Mouse (Mus musculus): ENCODE results near the gene Pde4b. TPM values are rescaled to one million over a fixed set of nuclear protein-coding genes. Genes with fewer than 3 reads are reported as not detected.
"Not testable (repeated sequence)": the region's sequence is repeated elsewhere in the genome, so short reads cannot be mapped to it uniquely, and the experiment has no call there.

Pde4b gene
- polyA plus RNA-seq (2014; fragmentation: Nextera tagmentation; extraction: Ambion mirVana): 25.7 and 28.3 TPM in 2 replicates

DNA sequence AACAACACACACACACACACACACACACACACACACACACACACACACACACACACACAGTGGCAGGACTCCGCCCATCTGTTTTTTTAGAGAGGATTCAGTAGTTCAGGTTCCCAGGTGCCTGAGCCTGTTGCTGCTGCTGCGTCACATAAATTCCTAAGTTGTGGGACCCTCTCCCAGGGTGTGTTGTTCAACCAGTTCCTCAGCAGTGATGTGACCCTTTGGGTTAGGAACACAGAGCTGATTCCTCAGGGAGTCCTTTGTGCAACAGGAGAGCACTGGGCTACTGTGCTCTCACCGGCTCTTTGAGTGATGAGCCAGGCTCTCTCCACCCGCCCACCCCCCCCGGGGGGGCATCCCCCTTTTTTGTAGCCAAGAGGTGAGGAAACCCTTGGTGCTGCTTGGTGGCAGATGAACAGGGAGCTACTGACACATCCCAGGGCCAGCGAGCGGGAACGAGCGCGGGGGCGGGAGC is at the start of gene Pde4b:
Gene Pde4b (plus strand): TSS at position 453 of the 475 bp plus-strand sequence.
- Histone ChIP-seq H3K4me1 (ENCODE audit: insufficient read depth) (no peaks in the 10 kb centered on the region), H3K27ac (ENCODE audit: low read depth) (no peak within 1 kb of the TSS), H3K9me3 (ENCODE audit: low read depth, low read length) (no peaks in the 10 kb centered on the region), H3K4me2 (peak within 1 kb of the TSS; percentile 97), H3K36me3 (ENCODE audit: insufficient read depth) (no peaks in the 10 kb centered on the region), H3K4me3 (ENCODE audit: low read depth, low read length) (peak within 1 kb of the TSS; percentile 53), H3K27me3 (ENCODE audit: insufficient read depth, low read length) (peaks cover 28% of the 10 kb centered on the region; the same call in 1 of the 2 replicates), H3K9ac (peak within 1 kb of the TSS; percentile 44)
- 7% methylated on average over 11 of the region's 11 CpGs for WGBS
- ATAC-seq (ENCODE audit: insufficient read depth): peak; percentile 73
- no peak for TF ChIP-seq CTCF (IDR thresholded peaks at IDR 0.05; ENCODE audit: low read depth)
- DNase-seq: peak; percentile 8

DNA sequence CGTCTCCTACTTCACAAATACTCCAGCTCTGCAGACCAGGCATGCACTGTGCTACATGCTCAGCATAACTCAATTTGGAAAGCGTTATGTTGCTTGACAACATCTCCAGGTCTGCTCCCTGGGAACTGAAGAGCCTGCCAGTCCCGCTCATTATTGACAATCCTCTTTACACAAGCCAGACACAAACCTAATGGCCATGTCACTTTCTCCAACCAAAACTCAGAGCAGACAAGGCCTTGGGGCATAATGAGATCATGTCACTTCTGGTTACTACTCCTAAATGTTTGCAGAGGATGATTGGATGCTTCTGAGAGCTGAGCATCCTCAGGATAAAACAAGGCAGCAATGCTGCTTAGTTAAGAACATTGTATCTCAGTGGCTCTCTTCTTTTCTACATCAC is 47.2 kb upstream of the Pde4b start:
- TF ChIP-seq CTCF (IDR thresholded peaks at IDR 0.05; ENCODE audit: low read depth): no peak
- DNase-seq (no peak), ATAC-seq (ENCODE audit: insufficient read depth) (no peak)

DNA sequence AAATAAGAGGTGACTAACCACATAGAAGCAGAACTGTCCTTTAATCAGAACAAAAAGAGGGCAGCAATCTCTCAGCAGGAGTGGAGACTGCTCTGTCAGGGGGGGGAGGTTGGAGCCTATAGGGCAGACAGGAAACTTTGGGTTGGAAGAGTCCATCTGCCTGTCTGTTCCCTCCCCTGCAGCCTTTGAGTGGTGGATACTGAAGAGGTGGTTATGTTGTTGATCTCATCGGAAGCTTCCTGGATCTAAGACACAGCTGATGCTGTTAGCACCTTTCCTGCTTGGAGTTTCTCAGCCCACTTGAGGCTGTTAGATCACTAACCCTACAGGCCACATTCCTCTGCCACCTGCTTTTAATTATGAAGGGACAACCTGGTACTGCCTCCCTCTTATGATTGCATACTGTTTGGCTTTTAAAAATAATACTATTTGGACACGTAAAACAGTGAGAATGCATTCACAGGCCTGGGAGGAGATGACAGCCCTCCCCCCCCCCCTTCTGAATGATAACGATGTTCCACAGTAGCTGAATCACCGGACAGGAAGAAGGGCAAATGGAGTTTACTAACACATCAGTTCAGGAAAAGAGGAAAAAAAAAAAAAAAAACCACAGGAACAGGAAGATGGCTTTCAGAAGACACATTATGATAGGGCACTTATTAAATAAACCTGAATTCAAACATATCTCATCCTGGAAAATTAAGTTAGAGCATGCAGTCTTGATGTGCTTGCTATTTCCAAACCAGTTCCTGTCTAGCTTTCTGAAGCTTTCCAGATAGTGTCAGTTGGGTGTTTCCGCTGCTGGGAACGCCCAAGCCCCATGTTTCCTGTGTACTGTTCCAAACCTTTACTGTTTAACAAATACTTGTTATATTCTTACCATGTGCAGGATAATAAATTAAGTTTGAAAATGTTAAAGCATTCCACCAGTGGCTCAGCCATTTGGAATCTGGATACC is 41.9 kb upstream of the Pde4b start:
- H3K4me3 ChIP-seq (ENCODE audit: low read depth, low read length): no peak overlapping the region
- H3K4me1 ChIP-seq (ENCODE audit: insufficient read depth): no peaks in the 10 kb centered on the region
- no peak overlapping the region for H3K4me2 ChIP-seq
- ATAC-seq (ENCODE audit: insufficient read depth) (no peak), DNase-seq (no peak)
- no peaks in the 10 kb centered on the region for H3K9me3 ChIP-seq (ENCODE audit: low read depth, low read length)
- no peak overlapping the region for H3K9ac ChIP-seq
- 45% methylated on average over 6 of the region's 6 CpGs for WGBS
- no peaks in the 10 kb centered on the region for H3K36me3 ChIP-seq (ENCODE audit: insufficient read depth)
- H3K27me3 ChIP-seq (ENCODE audit: insufficient read depth, low read length): no peaks in the 10 kb centered on the region
- peak overlapping the region; percentile 12; the same call in 1 of the 2 replicates for H3K27ac ChIP-seq (ENCODE audit: low read depth)
- TF ChIP-seq CTCF (IDR thresholded peaks at IDR 0.05; ENCODE audit: low read depth): no peak

More for the DNA sequence above, 47.2 kb upstream of the Pde4b start:
- H3K27ac ChIP-seq (ENCODE audit: low read depth): no peak overlapping the region
- H3K9me3 ChIP-seq (ENCODE audit: low read depth, low read length): no peaks in the 10 kb centered on the region
- H3K9ac ChIP-seq: no peak overlapping the region
- no peaks in the 10 kb centered on the region for H3K4me1 ChIP-seq (ENCODE audit: insufficient read depth)
- no peak overlapping the region for H3K4me2 ChIP-seq
- H3K27me3 ChIP-seq (ENCODE audit: insufficient read depth, low read length): no peaks in the 10 kb centered on the region
- no peaks in the 10 kb centered on the region for H3K36me3 ChIP-seq (ENCODE audit: insufficient read depth)
- 75% methylated on average over 3 of the region's 3 CpGs for WGBS
- no peak overlapping the region for H3K4me3 ChIP-seq (ENCODE audit: low read depth, low read length)

DNA sequence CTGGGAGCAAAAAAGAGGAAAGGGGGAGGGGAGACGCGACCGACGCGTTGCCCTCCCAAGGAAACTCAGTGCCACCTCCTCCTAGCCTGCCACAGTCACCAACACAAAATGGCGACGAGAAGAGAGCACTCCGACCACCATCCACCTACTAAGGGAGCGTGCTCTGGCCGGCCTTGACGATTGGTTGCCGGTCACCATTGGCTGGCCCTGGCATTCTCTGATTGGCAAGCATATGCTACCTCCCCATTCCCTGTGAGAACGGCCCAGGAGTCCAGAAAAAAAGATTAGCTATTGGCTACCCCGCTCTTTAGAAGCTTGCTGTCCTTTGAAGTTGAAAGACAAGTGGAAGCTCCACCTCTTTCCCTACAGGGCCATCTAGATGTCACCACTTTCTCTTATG is 38.0 kb upstream of the Pde4b start:
- H3K36me3 ChIP-seq (ENCODE audit: insufficient read depth); H3K27me3 ChIP-seq (ENCODE audit: insufficient read depth, low read length): not testable (repeated sequence)

DNA sequence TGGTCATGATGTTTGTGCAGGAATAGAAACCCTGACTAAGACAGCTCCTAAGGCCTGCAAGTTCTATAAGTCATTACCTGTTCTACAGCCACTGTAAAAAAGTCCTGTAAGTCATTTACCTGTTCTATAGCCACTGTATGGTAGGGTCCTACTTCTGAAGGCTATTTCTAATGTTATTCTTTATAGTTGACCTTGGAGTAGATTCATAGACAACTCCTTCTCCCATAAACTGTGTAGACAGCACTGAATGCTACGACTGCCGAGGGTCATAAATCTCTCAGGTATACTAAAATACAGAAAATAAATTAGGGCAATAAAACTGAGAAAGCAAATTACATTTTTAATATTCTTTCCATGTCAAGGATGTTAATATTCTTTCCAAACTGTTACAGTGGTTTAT is 26.0 kb upstream of the Pde4b start:
- Histone ChIP-seq H3K36me3 (ENCODE audit: insufficient read depth) (no peaks in the 10 kb centered on the region), H3K4me2 (no peak overlapping the region), H3K9ac (no peak overlapping the region), H3K27me3 (ENCODE audit: insufficient read depth, low read length) (no peaks in the 10 kb centered on the region), H3K9me3 (ENCODE audit: low read depth, low read length) (no peaks in the 10 kb centered on the region), H3K27ac (ENCODE audit: low read depth) (no peak overlapping the region), H3K4me1 (ENCODE audit: insufficient read depth) (no peaks in the 10 kb centered on the region), H3K4me3 (ENCODE audit: low read depth, low read length) (no peak overlapping the region)
- no peak for TF ChIP-seq CTCF (IDR thresholded peaks at IDR 0.05; ENCODE audit: low read depth)
- ATAC-seq (ENCODE audit: insufficient read depth): no peak
- 81% methylated on average over 2 of the region's 2 CpGs for WGBS
- DNase-seq: no peak

More for the DNA sequence above, 38.0 kb upstream of the Pde4b start:
- H3K27ac ChIP-seq (ENCODE audit: low read depth); DNase-seq; H3K9me3 ChIP-seq (ENCODE audit: low read depth, low read length); H3K9ac ChIP-seq; H3K4me2 ChIP-seq; H3K4me1 ChIP-seq (ENCODE audit: insufficient read depth); H3K4me3 ChIP-seq (ENCODE audit: low read depth, low read length): not testable (repeated sequence)
- WGBS: 93% methylated on average over 14 of the region's 14 CpGs
- peak; percentile 81; the same call in 1 of the 2 replicates for ATAC-seq (ENCODE audit: insufficient read depth)

DNA sequence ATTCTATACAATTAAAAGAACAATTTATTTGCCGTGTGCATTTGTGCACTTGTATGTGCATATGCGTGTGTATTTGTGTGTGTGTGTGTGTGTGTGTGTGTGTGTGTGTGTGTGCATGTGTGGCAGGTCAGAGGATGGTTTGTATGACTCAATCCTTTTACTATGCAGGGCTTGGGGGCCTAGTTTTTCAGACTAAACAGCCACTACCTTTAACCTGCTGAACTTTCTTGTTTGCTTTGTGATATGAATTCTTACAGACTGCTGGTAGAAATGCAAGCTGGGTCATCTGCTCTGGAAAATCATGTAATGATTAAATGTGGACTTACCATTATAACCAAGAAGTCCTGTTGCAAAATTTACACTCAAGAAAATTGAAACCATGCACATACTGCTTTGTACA is 18.0 kb upstream of the Pde4b start:
- WGBS: 85% methylated on average over 2 of the region's 2 CpGs
- no peak overlapping the region for H3K9ac ChIP-seq
- H3K27ac ChIP-seq (ENCODE audit: low read depth): no peak overlapping the region

DNA sequence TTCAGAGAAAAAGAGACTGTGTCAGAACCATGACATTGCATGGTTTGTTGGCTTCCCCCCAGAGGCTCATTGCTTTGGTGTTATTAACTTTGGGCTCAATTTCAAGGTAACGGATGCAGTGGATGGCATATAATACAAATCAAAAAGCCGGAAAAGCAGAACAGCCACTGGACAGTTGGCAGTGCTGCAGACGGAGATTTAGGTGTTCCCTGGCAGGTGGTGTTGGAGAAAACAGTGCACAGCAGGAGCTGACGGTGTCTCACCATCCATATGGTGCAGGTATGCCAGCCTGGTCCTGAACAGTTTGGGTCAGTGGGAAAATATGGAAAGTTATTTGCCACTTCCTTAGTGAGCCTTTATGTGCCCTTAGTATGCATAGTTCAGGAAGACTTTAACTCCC is 1.0 kb upstream of the Pde4b start:
- Histone ChIP-seq H3K27ac (ENCODE audit: low read depth) (no peak overlapping the region), H3K4me1 (ENCODE audit: insufficient read depth) (no peaks in the 10 kb centered on the region), H3K9ac (no peak overlapping the region), H3K9me3 (ENCODE audit: low read depth, low read length) (no peaks in the 10 kb centered on the region), H3K36me3 (ENCODE audit: insufficient read depth) (no peaks in the 10 kb centered on the region), H3K4me2 (no peak overlapping the region), H3K4me3 (ENCODE audit: low read depth, low read length) (no peak overlapping the region), H3K27me3 (ENCODE audit: insufficient read depth, low read length) (peaks cover 28% of the 10 kb centered on the region; the same call in 1 of the 2 replicates)
- 70% methylated on average over 4 of the region's 4 CpGs for WGBS
- no peak for ATAC-seq (ENCODE audit: insufficient read depth)
- no peak for DNase-seq
- TF ChIP-seq CTCF (IDR thresholded peaks at IDR 0.05; ENCODE audit: low read depth): no peak

More for the DNA sequence above, 18.0 kb upstream of the Pde4b start:
- DNase-seq: no peak
- H3K4me1 ChIP-seq (ENCODE audit: insufficient read depth): no peaks in the 10 kb centered on the region
- no peak overlapping the region for H3K4me2 ChIP-seq
- no peaks in the 10 kb centered on the region for H3K27me3 ChIP-seq (ENCODE audit: insufficient read depth, low read length)
- ATAC-seq (ENCODE audit: insufficient read depth): no peak
- H3K9me3 ChIP-seq (ENCODE audit: low read depth, low read length): no peaks in the 10 kb centered on the region
- no peak for TF ChIP-seq CTCF (IDR thresholded peaks at IDR 0.05; ENCODE audit: low read depth)
- no peaks in the 10 kb centered on the region for H3K36me3 ChIP-seq (ENCODE audit: insufficient read depth)
- H3K4me3 ChIP-seq (ENCODE audit: low read depth, low read length): no peak overlapping the region

All from lung, embryonic 14.5 days (tissue).